Mouse (Mus musculus) ES-E14 (cell line): Measurements from ENCODE around the gene Actb.
A peak's percentile ranks its signal among the peaks of the same experiment; 100 is the strongest.

Experiments
- CHD2 ChIP-seq: IDR thresholded peaks from 2 replicates; pipeline ENCODE4 v1.6.1; 2014; ENCODE audit warnings: mild to moderate bottlenecking, low read depth, low read length, inconsistent platforms
- HCFC1 ChIP-seq: IDR thresholded peaks from 2 replicates; pipeline ENCODE4 v1.6.1; 2012; ENCODE audit warnings: low read length, inconsistent platforms, borderline replicate concordance; ENCODE audit not compliant: insufficient read depth
- MAFK ChIP-seq: IDR thresholded peaks from 2 replicates; pipeline ENCODE4 v1.6.1; 2014; ENCODE audit warnings: mild to moderate bottlenecking, low read depth, low read length, inconsistent platforms; ENCODE audit not compliant: insufficient read depth
- ZC3H11A ChIP-seq: IDR thresholded peaks from 2 replicates; pipeline ENCODE4 v1.6.1; 2012; ENCODE audit warnings: low read depth, mild to moderate bottlenecking, inconsistent platforms, low read length, borderline replicate concordance
- ZNF384 ChIP-seq: IDR thresholded peaks from 2 replicates; pipeline ENCODE4 v1.6.1; 2012; ENCODE audit warnings: low read depth, low read length, inconsistent platforms

GRCm38 (mm10) chr5:142854877-142855276 is 51.7 kb downstream of the Actb start:
- TF ChIP-seq CHD2, result no peak
- peak; percentile 88 for TF ChIP-seq ZNF384
- TF ChIP-seq MAFK, result no peak
- TF ChIP-seq ZC3H11A, result peak; percentile 94
- TF ChIP-seq HCFC1, result no peak
